Mouse (Mus musculus): ENCODE results near the gene Npnt.

Gene Npnt

GRCm38 (mm10) chr3:132939006-132939405, 11.1 kb downstream of the Npnt start:
- DNase-seq (ENCODE audit: low spot score): no peak

DNA sequence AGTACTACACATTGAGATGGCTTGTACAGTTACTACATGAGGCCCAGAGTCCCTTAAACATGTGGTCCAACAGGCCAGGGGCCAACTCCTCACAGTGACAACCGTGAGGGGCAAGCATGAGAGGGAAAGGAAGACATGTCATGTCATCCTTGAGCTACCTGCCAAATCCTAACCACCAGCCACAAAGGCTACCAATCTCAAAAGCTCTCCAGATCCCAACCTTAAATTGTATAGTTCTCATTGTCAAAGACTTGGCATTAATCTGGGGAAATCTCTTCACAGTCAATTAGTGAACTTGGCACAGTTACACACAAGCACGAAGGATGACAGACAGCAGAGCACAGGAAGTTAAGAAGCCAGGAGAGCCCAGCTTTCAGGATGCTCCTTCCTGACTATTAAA, 15.4 kb downstream of the Npnt start:
- no peak for DNase-seq (ENCODE audit: low spot score)

DNA sequence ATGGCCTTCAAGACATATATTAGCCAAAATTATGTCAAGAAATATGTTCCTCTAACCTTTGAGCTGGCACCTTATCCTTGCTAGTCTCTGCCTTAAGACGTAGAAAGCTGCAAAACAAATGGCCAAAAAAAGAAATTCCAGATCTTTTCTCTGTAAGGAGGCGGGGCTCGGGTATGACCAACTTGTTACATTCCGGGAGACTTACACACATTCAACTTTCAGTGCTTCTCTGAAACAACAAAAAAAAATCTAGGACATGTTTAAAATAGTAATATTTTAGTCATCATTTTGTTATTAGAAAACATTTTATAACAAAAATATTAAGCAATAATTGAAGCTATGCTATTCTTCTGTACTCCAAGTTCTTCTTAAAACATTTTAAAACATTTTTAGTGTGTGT, 18.6 kb downstream of the Npnt start:
- DNase-seq (ENCODE audit: low spot score): no peak

- DNase-seq (ENCODE audit: low spot score): no peak
Observed at GRCm38 (mm10) chr3:132929866-132930265, 20.2 kb downstream of the Npnt start.

DNA sequence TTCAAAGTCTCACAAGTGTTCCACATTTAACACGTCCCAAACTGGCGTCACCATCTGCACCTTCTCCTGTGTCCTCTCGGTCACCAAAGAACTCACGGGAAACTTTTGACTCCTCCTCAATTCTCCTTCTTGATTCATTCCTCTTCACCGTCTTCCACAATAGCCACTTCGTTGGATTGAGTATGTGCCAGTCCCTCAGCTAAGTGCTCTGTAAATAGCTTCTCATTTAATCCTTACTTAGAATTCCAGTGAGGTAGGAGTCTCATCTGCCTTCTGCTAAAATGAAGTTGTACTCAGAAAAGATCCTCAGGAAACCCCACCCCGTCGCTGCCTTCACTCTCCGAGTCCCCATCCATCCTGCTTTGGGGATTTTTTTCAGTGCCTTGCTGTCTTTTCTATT, 21.9 kb downstream of the Npnt start:
- no peak for DNase-seq (ENCODE audit: low spot score)

DNA sequence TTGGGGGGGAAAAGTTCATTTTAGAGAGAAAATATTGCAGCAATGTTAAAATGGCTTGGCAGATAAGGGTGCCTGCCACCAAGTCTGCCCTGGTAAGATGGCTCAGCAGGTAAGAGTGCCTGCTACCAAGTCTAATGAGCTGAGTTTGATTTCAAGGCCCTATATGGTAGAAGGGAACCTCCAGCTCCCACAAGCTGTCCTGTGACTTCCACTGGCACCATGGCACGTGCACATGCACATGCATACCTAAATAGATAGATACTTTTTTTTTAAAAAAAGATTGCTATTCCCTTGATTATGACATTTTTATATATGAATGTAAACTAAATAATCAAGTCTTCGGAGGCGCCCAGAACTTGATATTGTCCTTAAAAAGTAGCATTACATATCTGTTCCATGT, 30.3 kb downstream of the Npnt start:
- DNase-seq (ENCODE audit: low spot score): no peak

GRCm38 (mm10) chr3:132919240-132919639, 30.9 kb downstream of the Npnt start:
- DNase-seq (ENCODE audit: low spot score): no peak

DNA sequence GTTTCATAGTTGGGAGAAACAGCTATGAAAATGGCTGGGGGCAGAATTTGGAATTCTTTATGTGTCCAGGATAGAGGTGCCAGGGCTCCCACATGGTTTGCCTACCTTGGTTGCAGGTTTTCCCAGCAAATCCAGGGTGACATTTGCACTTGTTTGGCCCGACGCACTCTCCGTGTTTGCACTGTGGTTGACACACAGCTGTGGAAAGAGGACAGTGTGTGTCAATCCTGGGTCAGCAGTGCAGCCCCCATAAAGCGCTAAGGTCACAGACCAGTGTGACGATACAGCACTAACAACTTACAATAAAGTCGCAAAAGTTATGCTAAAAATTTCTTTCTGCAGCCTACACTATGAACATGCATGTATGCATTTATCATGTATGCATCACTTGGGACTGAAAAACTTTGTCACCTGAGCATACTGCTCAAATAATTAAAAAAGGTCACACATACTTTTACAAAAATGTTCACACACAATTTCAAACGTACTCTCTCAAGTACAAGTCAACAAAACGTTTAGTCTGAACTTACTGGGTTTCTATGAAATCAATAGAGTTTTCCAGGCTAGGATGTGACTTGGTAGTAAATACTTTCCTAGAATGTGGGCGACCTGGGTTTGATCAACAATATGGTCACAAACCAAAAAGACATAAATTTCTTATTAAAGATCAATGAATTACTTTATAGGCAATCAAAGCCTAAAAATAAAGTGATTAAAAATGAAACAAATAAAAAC, 32.6 kb downstream of the Npnt start:
- DNase-seq (ENCODE audit: low spot score): no peak

DNA sequence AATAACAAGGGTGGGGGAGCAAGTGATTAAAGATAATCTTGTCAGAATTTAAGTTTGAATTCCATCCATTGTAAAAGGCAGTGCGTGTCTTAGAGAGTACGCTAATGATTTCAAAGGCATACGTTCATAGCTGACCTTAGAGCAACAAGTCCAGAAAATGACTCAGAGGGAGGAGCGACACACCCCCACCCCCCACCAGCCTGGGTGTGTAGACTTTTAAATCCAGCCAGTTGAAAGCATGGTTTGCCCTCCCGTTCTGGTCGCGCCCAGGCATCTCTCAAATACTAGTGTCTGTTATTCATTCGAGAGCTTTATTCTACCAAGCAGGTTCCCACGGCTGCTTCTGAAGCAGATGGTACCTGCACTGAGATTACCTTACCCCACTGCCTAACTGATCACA, 34.4 kb downstream of the Npnt start:
- no peak for DNase-seq (ENCODE audit: low spot score)

- no peak for DNase-seq (ENCODE audit: low spot score)
Observed at GRCm38 (mm10) chr3:132912420-132912819, 37.7 kb downstream of the Npnt start.

GRCm38 (mm10) chr3:132911716-132912115, 38.4 kb downstream of the Npnt start:
- DNase-seq (ENCODE audit: low spot score): no peak

DNA sequence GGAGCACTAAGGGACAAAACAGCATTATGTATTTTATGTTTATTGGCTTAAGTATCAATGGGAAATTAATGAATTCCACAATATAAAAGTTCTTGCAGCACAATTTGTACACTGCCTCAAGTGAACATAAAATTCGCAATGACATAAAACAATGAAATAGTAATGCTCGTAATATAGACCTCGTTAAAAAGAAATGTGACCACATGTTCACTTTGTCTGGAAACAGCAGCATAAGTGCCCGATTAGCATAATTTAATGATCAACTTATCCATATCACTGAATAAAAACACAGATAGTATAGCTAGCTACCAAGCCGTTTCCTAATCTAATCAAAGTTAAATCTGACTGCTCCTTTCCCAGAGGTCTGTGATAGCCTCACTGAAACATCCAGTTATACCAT, 39.4 kb downstream of the Npnt start:
- peak; percentile 40 for DNase-seq (ENCODE audit: low spot score)

- DNase-seq (ENCODE audit: low spot score): no peak
Observed at GRCm38 (mm10) chr3:132909736-132910135, 40.4 kb downstream of the Npnt start.

DNA sequence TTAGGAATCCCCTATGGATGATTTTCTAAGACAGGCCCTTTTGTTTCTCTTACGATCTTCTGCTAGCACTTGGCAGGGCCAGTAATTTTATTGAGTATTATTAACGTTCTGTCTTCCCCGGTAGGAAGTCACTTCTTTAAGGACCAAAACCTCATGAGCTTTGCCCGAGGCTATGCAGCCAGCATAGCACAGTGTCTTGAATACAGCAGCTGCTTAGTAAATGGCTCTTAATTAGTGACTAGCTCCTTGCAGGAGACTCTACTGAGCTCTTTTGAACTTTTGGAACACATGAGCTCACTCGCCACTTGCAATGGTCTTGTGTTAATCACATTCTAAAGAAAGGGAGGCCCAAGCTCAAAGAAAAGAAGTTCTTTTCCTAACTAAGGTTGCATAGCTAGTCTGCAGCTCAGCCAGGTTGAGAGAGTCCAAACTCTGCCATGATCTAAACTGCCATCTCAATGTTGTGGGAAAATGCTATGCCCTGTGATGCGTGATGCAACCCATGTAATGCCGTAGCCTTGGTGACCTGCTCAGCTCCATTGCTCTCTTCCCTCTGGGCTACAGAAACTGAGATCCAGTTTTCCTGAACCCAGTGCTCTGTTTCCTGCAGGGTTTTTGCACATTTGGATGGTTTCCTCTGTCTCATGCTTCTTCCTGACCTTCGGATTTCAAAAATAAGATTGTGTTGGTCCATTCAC, 42.4 kb downstream of the Npnt start:
- no peak for DNase-seq (ENCODE audit: low spot score)

DNA sequence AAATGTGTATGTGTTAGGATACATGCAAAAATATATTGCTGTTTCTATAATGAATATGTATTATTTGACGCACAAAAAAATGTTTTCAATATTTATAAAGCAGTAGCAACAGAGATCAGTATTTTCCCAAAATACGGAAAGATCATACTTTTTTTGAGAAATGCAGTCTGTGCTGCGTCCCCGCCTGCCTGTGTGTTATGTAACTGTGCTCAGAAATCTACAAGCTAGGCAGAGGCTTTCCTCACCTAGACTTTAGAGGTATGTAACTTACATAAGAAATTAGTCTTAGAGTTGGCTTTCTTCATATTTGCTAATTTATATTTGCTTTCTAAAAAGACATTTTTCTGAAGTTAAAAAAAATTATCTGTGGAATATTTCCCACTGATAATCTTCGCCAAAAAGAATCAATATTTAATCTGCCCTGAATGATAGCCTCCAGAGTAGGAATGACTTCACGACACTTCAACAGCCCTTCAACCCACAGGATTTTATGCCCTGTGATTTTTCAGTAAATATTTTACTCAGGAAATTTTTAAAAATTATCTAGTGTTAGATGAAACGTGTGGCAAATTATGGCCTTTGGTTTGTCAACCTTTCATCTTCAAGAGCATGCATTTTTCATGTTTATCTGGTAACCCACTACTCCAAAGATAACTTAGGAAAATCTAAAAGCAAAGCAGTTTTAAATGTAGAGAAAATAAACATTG, 44.7 kb downstream of the Npnt start:
- DNase-seq (ENCODE audit: low spot score): no peak

GRCm38 (mm10) chr3:132903386-132903785, 46.7 kb downstream of the Npnt start:
- DNase-seq (ENCODE audit: low spot score): no peak

DNA sequence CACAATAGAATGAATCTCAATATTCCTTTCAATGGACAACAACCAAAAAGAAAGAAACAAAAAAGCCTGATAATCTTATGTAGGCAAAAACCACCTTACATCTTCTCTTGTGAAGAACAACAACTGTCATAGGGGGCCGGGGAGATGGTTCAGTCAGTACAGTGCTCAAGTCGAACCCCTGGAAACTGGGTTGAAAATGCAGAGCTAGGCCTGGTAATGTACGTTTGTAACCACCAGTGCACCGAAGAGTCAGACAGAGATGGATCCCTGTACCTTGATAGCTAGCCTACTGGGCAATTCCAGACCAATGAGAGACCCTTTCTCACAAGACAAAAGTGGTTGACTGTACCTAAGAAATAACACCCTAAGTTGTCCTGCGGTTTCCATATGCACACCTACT, 47.2 kb downstream of the Npnt start:
- no peak for DNase-seq (ENCODE audit: low spot score)

DNA sequence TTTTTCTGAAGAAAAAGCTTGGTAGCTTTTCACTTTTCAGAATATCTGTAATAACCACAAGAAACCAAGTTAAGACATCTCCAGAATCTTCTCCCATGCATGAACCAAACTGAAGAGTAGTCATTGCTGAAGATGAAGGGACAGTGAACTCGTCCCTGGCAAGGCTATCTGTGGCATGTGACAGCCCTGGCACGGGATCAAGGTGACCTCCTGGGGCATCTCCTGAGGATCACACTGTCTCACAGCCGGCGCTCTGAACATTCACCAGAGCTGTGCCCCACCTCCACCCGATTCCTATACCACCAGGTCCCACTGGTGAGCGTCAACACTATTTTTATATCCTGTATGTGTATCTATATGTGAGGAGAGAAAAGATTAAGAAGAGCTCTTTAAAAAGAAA, 47.9 kb downstream of the Npnt start:
- no peak for DNase-seq (ENCODE audit: low spot score)

- DNase-seq (ENCODE audit: low spot score): no peak
Observed at GRCm38 (mm10) chr3:132897891-132898290, 52.2 kb downstream of the Npnt start.

- DNase-seq (ENCODE audit: low spot score): no peak
Observed at GRCm38 (mm10) chr3:132897390-132897789, 52.7 kb downstream of the Npnt start.

DNA sequence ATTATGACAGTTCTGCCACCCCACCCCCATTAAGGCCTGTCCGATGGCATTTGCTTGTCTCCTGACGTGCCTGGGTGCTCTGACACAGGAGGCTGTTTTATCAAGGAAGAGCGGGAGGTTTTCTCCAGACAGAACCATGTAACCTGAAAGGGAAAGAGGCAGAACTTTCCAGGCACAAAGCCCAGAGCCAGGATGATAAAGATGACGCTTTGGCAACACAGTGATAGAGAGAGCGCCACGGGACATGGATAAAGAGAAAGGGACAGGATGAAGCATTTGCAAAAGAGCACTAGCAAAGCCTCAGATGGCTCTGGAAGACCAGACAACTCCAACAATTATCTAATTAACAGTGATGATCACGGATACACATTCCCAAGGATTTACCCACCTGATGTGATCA, 56.0 kb downstream of the Npnt start:
- no peak for DNase-seq (ENCODE audit: low spot score)

GRCm38 (mm10) chr3:132893676-132894075, 56.4 kb downstream of the Npnt start:
- no peak for DNase-seq (ENCODE audit: low spot score)

DNA sequence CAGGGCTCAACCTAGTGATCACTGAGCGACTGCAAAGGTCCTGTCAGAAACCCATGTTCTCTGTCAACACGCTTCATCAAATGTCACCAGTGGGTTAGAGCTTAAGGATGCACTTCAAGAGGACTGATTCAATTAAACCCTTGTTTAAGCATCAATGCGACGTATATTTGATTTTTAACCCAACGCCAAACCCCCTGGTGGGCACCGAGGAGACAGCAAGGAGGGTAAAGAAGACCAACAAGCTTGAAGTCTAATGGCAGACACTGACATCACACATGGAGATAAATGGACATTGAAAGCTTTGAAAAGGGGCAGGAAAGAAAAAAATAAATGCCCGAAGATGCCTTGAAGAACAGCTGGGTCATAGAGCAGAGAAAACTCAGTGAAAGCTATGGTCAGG, 57.0 kb downstream of the Npnt start:
- no peak for DNase-seq (ENCODE audit: low spot score)

Measured in retina, embryonic 14.5 days (tissue).